Mouse (Mus musculus): ENCODE measurements around the gene Nkg7. TPM values are rescaled to one million over a fixed set of nuclear protein-coding genes. Genes with fewer than 3 reads are reported as not detected.

Gene Nkg7
- polyA plus RNA-seq, 1 experiment from 2014 or later, result not detected

GRCm38 (mm10) chr7:43441071-43441470 is 4.2 kb downstream of the Nkg7 start:
- WGBS, result 67% methylated on average over 3 of the region's 3 CpGs
- Histone ChIP-seq H3K27me3 (ENCODE audit: control insufficient read depth, insufficient read depth, low read length) (no peaks in the 10 kb centered on the region), H3K9ac (ENCODE audit: low read length) (no peak overlapping the region), H3K4me3 (ENCODE audit: low read depth, low read length) (no peak overlapping the region), H3K36me3 (ENCODE audit: control insufficient read depth, insufficient read depth, low read length) (no peaks in the 10 kb centered on the region), H3K4me2 (ENCODE audit: low read depth, low read length, severe bottlenecking) (no peak overlapping the region), H3K27ac (ENCODE audit: low read depth, low read length) (no peak overlapping the region), H3K9me3 (ENCODE audit: control insufficient read depth, low read length) (no peaks in the 10 kb centered on the region), H3K4me1 (replicated peaks; ENCODE audit: control insufficient read depth, insufficient read depth, low read length) (peaks cover 7% of the 10 kb centered on the region; the same call in 1 of the 2 replicates)
- ATAC-seq (replicated peaks; ENCODE audit: low FRiP score), result no peak
- no peak for DNase-seq (ENCODE audit: low spot score)

- ATAC-seq (replicated peaks; ENCODE audit: low FRiP score) (no peak), DNase-seq (ENCODE audit: low spot score) (no peak)
- Histone ChIP-seq H3K4me3 (ENCODE audit: low read depth, low read length) (peak overlapping the region; percentile 52), H3K27me3 (ENCODE audit: control insufficient read depth, insufficient read depth, low read length) (no peaks in the 10 kb centered on the region), H3K9me3 (ENCODE audit: control insufficient read depth, low read length) (no peaks in the 10 kb centered on the region), H3K27ac (ENCODE audit: low read depth, low read length) (no peak overlapping the region), H3K36me3 (ENCODE audit: control insufficient read depth, insufficient read depth, low read length) (no peaks in the 10 kb centered on the region), H3K4me1 (replicated peaks; ENCODE audit: control insufficient read depth, insufficient read depth, low read length) (peaks cover 7% of the 10 kb centered on the region; the same call in 1 of the 2 replicates), H3K9ac (ENCODE audit: low read length) (peak overlapping the region; percentile 63), H3K4me2 (ENCODE audit: low read depth, low read length, severe bottlenecking) (peak overlapping the region; percentile 81)
- 12% methylated on average over 9 of the region's 9 CpGs for WGBS
Observed at GRCm38 (mm10) chr7:43442684-43443083, 5.8 kb downstream of the Nkg7 start.

DNA sequence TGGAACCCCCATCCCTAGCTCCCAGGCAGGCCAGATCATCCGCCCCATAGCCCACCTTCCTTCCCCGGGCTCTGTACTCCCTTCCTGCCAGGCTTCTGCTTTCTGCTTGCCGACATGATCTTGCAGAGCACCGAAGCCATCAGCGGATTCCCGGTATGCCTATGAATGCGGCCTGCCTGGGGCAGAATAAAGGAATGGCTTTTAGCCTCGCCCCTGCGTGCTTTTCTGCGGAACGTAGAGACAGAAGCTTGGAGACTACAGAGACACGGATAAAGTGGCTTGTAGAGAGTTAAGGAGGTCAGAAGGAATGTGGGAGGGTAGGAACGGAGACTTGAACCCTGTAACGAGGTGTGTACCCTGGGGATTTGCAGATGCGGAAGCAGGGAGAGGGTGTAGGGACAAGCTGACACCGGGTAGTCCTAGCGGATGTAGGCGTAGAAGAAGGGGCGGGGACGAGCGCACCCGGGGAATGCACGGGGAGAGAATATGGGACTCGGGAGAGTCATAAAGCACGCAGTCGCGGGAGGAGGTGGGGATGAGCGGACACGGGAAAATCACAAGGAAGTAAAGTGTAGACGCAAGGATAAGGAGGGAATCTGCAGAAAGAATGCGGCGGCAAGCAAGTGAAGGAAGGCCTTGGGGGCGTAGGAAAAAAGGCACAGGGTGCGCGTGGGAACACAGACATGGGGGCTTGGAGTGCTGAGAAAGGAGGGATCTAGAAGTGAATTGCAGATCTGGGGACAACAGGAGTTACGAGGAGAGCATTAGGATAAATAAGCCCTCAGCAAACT is 6.4 kb downstream of the Nkg7 start:
- peak; percentile 83 for ATAC-seq (replicated peaks; ENCODE audit: low FRiP score)
- Histone ChIP-seq H3K27ac (ENCODE audit: low read depth, low read length) (peak overlapping the region; percentile 55), H3K9ac (ENCODE audit: low read length) (peak overlapping the region; percentile 63), H3K4me3 (ENCODE audit: low read depth, low read length) (peak overlapping the region; percentile 52), H3K4me2 (ENCODE audit: low read depth, low read length, severe bottlenecking) (peak overlapping the region; percentile 81), H3K9me3 (ENCODE audit: control insufficient read depth, low read length) (no peaks in the 10 kb centered on the region), H3K36me3 (ENCODE audit: control insufficient read depth, insufficient read depth, low read length) (no peaks in the 10 kb centered on the region), H3K4me1 (replicated peaks; ENCODE audit: control insufficient read depth, insufficient read depth, low read length) (peaks cover 7% of the 10 kb centered on the region; the same call in 1 of the 2 replicates), H3K27me3 (ENCODE audit: control insufficient read depth, insufficient read depth, low read length) (no peaks in the 10 kb centered on the region)
- WGBS, result under 1% methylated on average over 36 of the region's 36 CpGs
- DNase-seq (ENCODE audit: low spot score), result peak; percentile 79

DNA sequence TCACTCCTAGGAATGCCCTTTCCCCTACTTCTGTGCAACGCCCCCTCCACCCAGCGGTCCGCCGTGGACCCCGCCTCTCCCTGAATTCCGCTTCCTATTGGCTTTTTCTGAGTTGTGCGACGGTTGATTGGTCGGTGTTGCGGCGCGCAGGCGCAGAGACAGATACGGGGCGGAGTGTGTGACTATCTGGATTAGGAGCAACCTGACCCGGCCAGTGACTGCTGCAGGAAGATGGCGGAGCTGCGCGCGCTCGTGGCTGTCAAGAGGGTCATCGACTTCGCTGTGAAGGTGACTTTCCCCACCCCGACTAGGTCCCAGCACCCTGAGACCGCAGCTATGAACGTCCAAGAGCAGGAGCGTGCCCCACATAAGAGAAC is 7.0 kb downstream of the Nkg7 start, which contains the start of the genes Etfb and Gm45233:
Gene Etfb (plus strand): TSS at position 167 of the 377 bp plus-strand sequence.
Gene Gm45233 (plus strand): TSS at position 212 of the 377 bp plus-strand sequence.
- peak within 1 kb of the TSS; percentile 81 for H3K4me2 ChIP-seq (ENCODE audit: low read depth, low read length, severe bottlenecking)
- no peaks in the 10 kb centered on the region for H3K9me3 ChIP-seq (ENCODE audit: control insufficient read depth, low read length)
- peak within 1 kb of the TSS; percentile 63 for H3K9ac ChIP-seq (ENCODE audit: low read length)
- peak; percentile 98 for ATAC-seq (replicated peaks; ENCODE audit: low FRiP score)
- H3K27me3 ChIP-seq (ENCODE audit: control insufficient read depth, insufficient read depth, low read length), result no peaks in the 10 kb centered on the region
- under 1% methylated on average over 27 of the region's 27 CpGs for WGBS
- DNase-seq (ENCODE audit: low spot score), result peak; percentile 95
- H3K36me3 ChIP-seq (ENCODE audit: control insufficient read depth, insufficient read depth, low read length), result no peaks in the 10 kb centered on the region
- peak within 1 kb of the TSS; percentile 52 for H3K4me3 ChIP-seq (ENCODE audit: low read depth, low read length)
- H3K4me1 ChIP-seq (replicated peaks; ENCODE audit: control insufficient read depth, insufficient read depth, low read length), result peaks cover 7% of the 10 kb centered on the region; the same call in 1 of the 2 replicates
- peak within 1 kb of the TSS; percentile 55 for H3K27ac ChIP-seq (ENCODE audit: low read depth, low read length)

- no peaks in the 10 kb centered on the region for H3K36me3 ChIP-seq (ENCODE audit: control insufficient read depth, insufficient read depth, low read length)
- H3K9ac ChIP-seq (ENCODE audit: low read length), result no peak overlapping the region
- H3K27ac ChIP-seq (ENCODE audit: low read depth, low read length), result no peak overlapping the region
- H3K4me2 ChIP-seq (ENCODE audit: low read depth, low read length, severe bottlenecking), result no peak overlapping the region
- H3K27me3 ChIP-seq (ENCODE audit: control insufficient read depth, insufficient read depth, low read length), result no peaks in the 10 kb centered on the region
- no peaks in the 10 kb centered on the region for H3K9me3 ChIP-seq (ENCODE audit: control insufficient read depth, low read length)
- no peak for ATAC-seq (replicated peaks; ENCODE audit: low FRiP score)
- 95% methylated on average over 4 of the region's 4 CpGs for WGBS
- no peak overlapping the region for H3K4me3 ChIP-seq (ENCODE audit: low read depth, low read length)
- no peak for DNase-seq (ENCODE audit: low spot score)
- peaks cover 4% of the 10 kb centered on the region; the same call in 1 of the 2 replicates for H3K4me1 ChIP-seq (replicated peaks; ENCODE audit: control insufficient read depth, insufficient read depth, low read length)
Observed at GRCm38 (mm10) chr7:43447801-43448200, 10.9 kb downstream of the Nkg7 start.

DNA sequence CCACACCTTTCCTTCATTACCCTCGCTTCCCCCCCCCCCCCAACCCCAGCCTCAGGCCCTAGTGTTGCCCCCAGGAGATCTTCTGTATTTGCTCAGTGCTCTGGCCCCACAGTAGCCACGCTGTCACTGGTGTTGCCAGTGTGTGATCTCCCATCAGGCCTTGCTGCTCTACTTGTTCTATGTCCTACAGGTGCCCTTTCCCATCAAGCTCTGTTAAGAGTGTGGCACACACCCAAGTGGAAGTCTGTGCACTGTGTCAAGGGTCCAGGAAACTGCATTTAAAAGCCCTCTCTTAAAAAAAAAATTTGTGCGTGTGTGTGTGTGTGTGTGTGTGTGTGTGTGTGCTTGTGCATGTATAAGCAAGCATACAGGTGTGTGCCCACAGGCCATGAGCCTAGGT is 11.4 kb downstream of the Nkg7 start:
- Histone ChIP-seq H3K4me2 (ENCODE audit: low read depth, low read length, severe bottlenecking) (no peak overlapping the region), H3K4me1 (replicated peaks; ENCODE audit: control insufficient read depth, insufficient read depth, low read length) (peaks cover 3% of the 10 kb centered on the region; the same call in 1 of the 2 replicates), H3K27ac (ENCODE audit: low read depth, low read length) (no peak overlapping the region), H3K4me3 (ENCODE audit: low read depth, low read length) (no peak overlapping the region), H3K36me3 (ENCODE audit: control insufficient read depth, insufficient read depth, low read length) (no peaks in the 10 kb centered on the region), H3K9ac (ENCODE audit: low read length) (no peak overlapping the region), H3K27me3 (ENCODE audit: control insufficient read depth, insufficient read depth, low read length) (no peaks in the 10 kb centered on the region), H3K9me3 (ENCODE audit: control insufficient read depth, low read length) (no peaks in the 10 kb centered on the region)
- DNase-seq (ENCODE audit: low spot score) (no peak), ATAC-seq (replicated peaks; ENCODE audit: low FRiP score) (no peak)
- WGBS, result 90% methylated on average over 2 of the region's 3 CpGs

- no peaks in the 10 kb centered on the region for H3K27me3 ChIP-seq (ENCODE audit: control insufficient read depth, insufficient read depth, low read length)
- no peaks in the 10 kb centered on the region for H3K9me3 ChIP-seq (ENCODE audit: control insufficient read depth, low read length)
- DNase-seq (ENCODE audit: low spot score) (no peak), ATAC-seq (replicated peaks; ENCODE audit: low FRiP score) (no peak)
- no peak overlapping the region for H3K27ac ChIP-seq (ENCODE audit: low read depth, low read length)
- H3K4me1 ChIP-seq (replicated peaks; ENCODE audit: control insufficient read depth, insufficient read depth, low read length), result no peaks in the 10 kb centered on the region
- no peak overlapping the region for H3K9ac ChIP-seq (ENCODE audit: low read length)
- no peak overlapping the region for H3K4me2 ChIP-seq (ENCODE audit: low read depth, low read length, severe bottlenecking)
- 98% methylated on average over 2 of the region's 2 CpGs for WGBS
- H3K36me3 ChIP-seq (ENCODE audit: control insufficient read depth, insufficient read depth, low read length), result no peaks in the 10 kb centered on the region
- no peak overlapping the region for H3K4me3 ChIP-seq (ENCODE audit: low read depth, low read length)
Observed at GRCm38 (mm10) chr7:43449811-43450210, 12.9 kb downstream of the Nkg7 start.

DNA sequence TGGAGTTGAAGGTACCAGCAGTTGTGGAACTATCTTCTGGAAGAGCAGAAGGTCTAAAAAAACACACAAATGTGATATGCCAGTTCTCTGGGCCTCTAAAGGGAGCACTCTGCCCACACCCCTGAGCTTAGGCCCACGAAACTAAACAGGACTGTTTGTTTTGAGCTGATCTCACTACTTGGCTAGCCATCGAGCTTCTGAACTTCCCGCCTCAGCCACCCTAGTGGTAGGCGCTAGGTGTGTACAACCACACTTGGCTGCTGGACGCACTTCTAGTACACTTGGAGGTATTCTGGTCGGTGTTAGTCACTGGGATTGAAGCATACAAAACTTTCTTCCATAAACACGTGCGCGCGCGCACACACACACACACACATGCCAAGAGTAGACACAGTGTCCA is 14.9 kb downstream of the Nkg7 start:
- H3K36me3 ChIP-seq (ENCODE audit: control insufficient read depth, insufficient read depth, low read length), result no peaks in the 10 kb centered on the region; the same call in 1 of the 2 replicates
- WGBS, result 94% methylated on average over 11 of the region's 11 CpGs
- no peak overlapping the region for H3K9ac ChIP-seq (ENCODE audit: low read length)
- ATAC-seq (replicated peaks; ENCODE audit: low FRiP score) (no peak), DNase-seq (ENCODE audit: low spot score) (no peak)
- H3K27ac ChIP-seq (ENCODE audit: low read depth, low read length), result no peak overlapping the region
- H3K4me2 ChIP-seq (ENCODE audit: low read depth, low read length, severe bottlenecking), result no peak overlapping the region
- H3K4me1 ChIP-seq (replicated peaks; ENCODE audit: control insufficient read depth, insufficient read depth, low read length), result no peaks in the 10 kb centered on the region
- no peak overlapping the region for H3K4me3 ChIP-seq (ENCODE audit: low read depth, low read length)
- no peaks in the 10 kb centered on the region for H3K9me3 ChIP-seq (ENCODE audit: control insufficient read depth, low read length)
- H3K27me3 ChIP-seq (ENCODE audit: control insufficient read depth, insufficient read depth, low read length), result no peaks in the 10 kb centered on the region

Data from forebrain, embryonic 11.5 days (tissue).